Mouse (Mus musculus) spleen, postnatal 14 days (tissue): Measurements from ENCODE around the gene Olfr1261.

Experiments
- DNase-seq, 2 experiments: peaks; one replicate each; pipeline ENCODE4 v3.0.0; 2021 to 2022; ENCODE audit warnings: low spot score in 2 of 2

Olfr1261 gene

GRCm38 (mm10) chr2:89990921-89991320 lies at the start of gene Olfr1261:
TSS of gene Olfr1261 (plus strand) at chr2:89991221.
- DNase-seq, result no peak

GRCm38 (mm10) chr2:89948564-89948963 lies 42.5 kb upstream of the Olfr1261 start, which contains the start of gene Olfr1259:
TSS of gene Olfr1259 (minus strand) at chr2:89948664.
- no peak for DNase-seq

- DNase-seq, result no peak
Measured at GRCm38 (mm10) chr2:89974184-89974583, 16.8 kb upstream of the Olfr1261 start, which contains the start of gene Olfr1260. TSS of gene Olfr1260 (plus strand) at chr2:89974340.

- DNase-seq, result no peak
Measured at GRCm38 (mm10) chr2:89977709-89978108, 13.3 kb upstream of the Olfr1261 start.

- DNase-seq, result no peak
Measured at GRCm38 (mm10) chr2:89999845-90000244, 8.8 kb downstream of the Olfr1261 start, which contains the start of gene Olfr1262. TSS of gene Olfr1262 (plus strand) at chr2:90000145.

GRCm38 (mm10) chr2:90011831-90012230 lies 20.8 kb downstream of the Olfr1261 start, which contains the start of gene Olfr1263:
TSS of gene Olfr1263 (plus strand) at chr2:90012131.
- DNase-seq, result no peak

- DNase-seq, result no peak
Measured at GRCm38 (mm10) chr2:90025477-90025876, 34.5 kb downstream of the Olfr1261 start, which contains the start of gene Olfr1264. TSS of gene Olfr1264 (minus strand) at chr2:90025577.

- DNase-seq, result no peak
Measured at GRCm38 (mm10) chr2:90035037-90035436, 44.0 kb downstream of the Olfr1261 start, which contains the start of gene Olfr1265. TSS of gene Olfr1265 (plus strand) at chr2:90035337.
